Mouse (Mus musculus) embryonic facial prominence, embryonic 10.5 days (tissue): ENCODE results near the gene Zfp146. TPM values are rescaled to one million over a fixed set of nuclear protein-coding genes. Genes with fewer than 3 reads are reported as not detected.

Experiments
- DNase-seq: peaks from one replicate; pipeline ENCODE4 v3.0.0-alpha.2; 2017; ENCODE audit warnings: low spot score
- H3K27ac ChIP-seq: fragments of 300-500 bp; sonication (generic); replicated peaks from 2 replicates; pipeline ENCODE4 v1.5.1; 2016; ENCODE audit warnings: mild to moderate bottlenecking
- H3K27me3 ChIP-seq: fragments of 300-500 bp; sonication (generic); replicated peaks from 2 replicates; pipeline ENCODE4 v1.6.1; 2016; ENCODE audit warnings: low read depth, mild to moderate bottlenecking; ENCODE audit not compliant: poor library complexity, severe bottlenecking
- H3K36me3 ChIP-seq: fragments of 300-500 bp; sonication (generic); replicated peaks from 2 replicates; pipeline ENCODE4 v1.6.1; 2016; ENCODE audit warnings: mild to moderate bottlenecking, moderate library complexity
- H3K4me1 ChIP-seq: fragments of 300-500 bp; sonication (generic); 2 replicates; pipeline ENCODE4 v1.6.1; 2016
- H3K4me3 ChIP-seq: fragments of 300-500 bp; sonication (generic); 2 replicates; pipeline ENCODE4 v1.5.1; 2016; ENCODE audit warnings: mild to moderate bottlenecking, moderate library complexity
- H3K9me3 ChIP-seq: fragments of 300-500 bp; sonication (generic); 2 replicates; pipeline ENCODE4 v1.6.1; 2016; ENCODE audit warnings: mild to moderate bottlenecking
- WGBS: fragments of 180-500 bp; shearing (Covaris S2); methylation state at CpG from one replicate; pipeline ENCODE4 v1.1.7; 2016; 5-methylcytosine and 5-hydroxymethylcytosine counted together
- polyA plus RNA-seq: library from polyadenylated mRNA; unstranded; fragments of >200 nt; fragmentation: Nextera tagmentation; extraction: Ambion mirVana; gene quantifications from 2 replicates; pipeline ENCODE4 v1.2.1, GENCODE M21; 2016

Zfp146 gene
- polyA plus RNA-seq, 1 experiment from 2014 or later = 20.1 TPM

DNA sequence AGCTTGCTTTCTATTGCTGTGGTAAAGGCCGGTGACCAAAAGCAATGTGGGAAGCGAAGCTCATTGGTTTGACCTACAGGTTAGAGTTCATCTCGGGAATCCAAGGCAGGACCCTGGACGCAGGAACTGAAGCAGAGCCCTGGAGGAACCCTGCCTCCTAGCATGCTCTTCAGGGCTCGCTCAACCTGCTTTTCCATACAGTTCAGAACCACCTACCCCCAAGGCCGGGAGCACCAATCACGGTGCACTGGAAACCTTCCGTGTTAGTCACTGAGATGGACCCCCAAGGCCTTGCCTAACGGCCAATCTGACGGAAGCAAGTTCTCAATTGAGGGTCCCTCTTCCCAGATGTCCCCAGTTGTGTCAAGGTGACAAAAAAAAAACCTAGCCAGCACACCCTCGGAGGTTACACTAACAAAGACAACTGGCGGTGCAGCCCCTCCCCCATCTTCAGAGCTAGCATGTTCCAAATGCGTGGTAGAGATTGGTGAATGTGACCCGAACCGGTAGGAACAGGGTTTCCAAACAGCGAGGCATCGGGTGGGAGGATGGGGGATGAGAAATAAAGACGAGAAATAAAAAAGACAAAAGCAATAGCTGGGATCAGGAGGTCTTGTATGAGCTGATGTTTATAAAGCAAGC, 30.1 kb upstream of the Zfp146 start:
- no peaks in the 10 kb centered on the region for H3K9me3 ChIP-seq
- no peak for DNase-seq
- H3K4me3 ChIP-seq = no peak overlapping the region
- WGBS = 81% methylated on average over 18 of the region's 18 CpGs
- no peaks in the 10 kb centered on the region for H3K27me3 ChIP-seq
- peaks cover 21% of the 10 kb centered on the region for H3K4me1 ChIP-seq
- no peaks in the 10 kb centered on the region for H3K36me3 ChIP-seq
- H3K27ac ChIP-seq = no peak overlapping the region

DNA sequence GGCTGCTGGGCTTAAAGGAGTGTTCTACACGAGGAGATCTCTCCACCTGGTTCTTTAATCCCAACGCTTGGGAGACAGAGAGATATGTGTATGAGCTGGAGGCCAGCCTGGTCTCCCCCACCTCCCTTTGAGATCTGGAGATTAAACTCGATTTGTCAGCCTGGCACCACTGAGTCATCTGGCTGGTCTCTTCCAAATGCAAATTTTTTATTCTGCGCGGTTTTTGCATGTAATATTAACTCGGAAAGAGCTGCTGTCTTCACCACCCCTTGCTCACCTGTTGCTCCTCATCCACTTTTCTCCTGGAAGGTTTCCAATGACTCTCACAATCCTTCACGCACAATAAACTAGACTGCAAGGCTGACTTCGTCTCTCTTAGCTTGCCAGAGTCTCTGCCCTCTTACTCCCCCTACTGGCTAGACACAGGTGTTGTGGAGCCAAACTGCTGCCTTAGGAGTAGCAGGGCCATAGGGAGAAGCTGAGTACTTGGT, 29.0 kb upstream of the Zfp146 start, which contains the start of gene Capns1:
Capns1 (minus strand) TSS at position 331 of the 491 bp plus-strand sequence.
- Histone ChIP-seq H3K4me1 (peaks cover 24% of the 10 kb centered on the region), H3K9me3 (no peaks in the 10 kb centered on the region), H3K4me3 (peak within 1 kb of the TSS; percentile 31), H3K27ac (peak within 1 kb of the TSS; percentile 57), H3K27me3 (no peaks in the 10 kb centered on the region), H3K36me3 (no peaks in the 10 kb centered on the region)
- WGBS = 9% methylated on average over 8 of the region's 8 CpGs
- peak; percentile 73 for DNase-seq

GRCm38 (mm10) chr7:30197592-30198129, 28.1 kb upstream of the Zfp146 start:
- WGBS = 61% methylated on average over 5 of the region's 5 CpGs
- H3K4me3 ChIP-seq = peak overlapping the region; percentile 11; the same call in 1 of the 2 replicates
- peaks cover 33% of the 10 kb centered on the region for H3K4me1 ChIP-seq
- peaks cover 2% of the 10 kb centered on the region; the same call in 1 of the 2 replicates for H3K36me3 ChIP-seq
- no peak for DNase-seq
- H3K9me3 ChIP-seq = no peaks in the 10 kb centered on the region
- no peaks in the 10 kb centered on the region for H3K27me3 ChIP-seq
- peak overlapping the region; percentile 57 for H3K27ac ChIP-seq

DNA sequence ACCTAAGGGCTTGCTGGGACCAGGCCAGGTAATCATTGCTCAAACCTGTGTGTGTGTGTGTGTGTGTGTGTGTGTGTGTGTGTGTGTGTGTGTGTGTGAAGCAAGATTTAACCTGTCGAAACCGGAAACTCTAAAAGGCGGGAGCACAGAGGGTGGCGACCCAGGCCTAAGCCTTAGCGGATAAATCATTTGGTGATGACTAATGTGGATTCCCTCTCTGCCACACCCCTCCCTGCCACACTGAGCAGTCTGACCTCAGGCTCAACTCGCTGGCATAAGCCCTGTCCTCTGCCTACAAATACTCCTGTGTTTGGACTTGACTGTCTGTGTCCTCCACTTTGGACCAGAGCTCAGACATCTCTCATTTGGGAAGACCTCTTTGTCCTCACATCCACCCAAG, 26.6 kb upstream of the Zfp146 start:
- no peaks in the 10 kb centered on the region for H3K9me3 ChIP-seq
- H3K27ac ChIP-seq = no peak overlapping the region
- WGBS = 90% methylated on average over 6 of the region's 6 CpGs
- DNase-seq = no peak
- no peak overlapping the region for H3K4me3 ChIP-seq
- peaks cover 17% of the 10 kb centered on the region for H3K36me3 ChIP-seq
- H3K4me1 ChIP-seq = peaks cover 36% of the 10 kb centered on the region
- no peaks in the 10 kb centered on the region for H3K27me3 ChIP-seq

DNA sequence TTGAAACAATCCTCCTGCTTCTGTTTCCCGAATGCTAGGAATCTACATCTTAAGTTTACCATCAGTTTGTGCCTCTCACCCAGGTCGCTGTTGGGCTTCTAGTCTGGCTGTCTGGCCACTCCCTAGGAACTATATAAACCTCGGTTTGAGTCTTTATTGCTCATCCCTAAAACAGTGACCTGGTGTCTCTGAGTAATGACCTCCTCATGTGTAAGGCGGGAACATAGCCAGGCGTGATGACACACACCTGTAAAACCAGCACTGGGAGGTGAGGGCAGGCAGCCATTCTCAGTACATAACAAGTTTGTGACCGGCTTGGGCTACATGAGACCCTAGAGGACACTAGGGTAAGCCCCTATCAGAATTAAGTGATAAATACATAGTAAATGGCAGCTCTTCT, 25.9 kb upstream of the Zfp146 start:
- Histone ChIP-seq H3K4me3 (peak overlapping the region; percentile 71), H3K4me1 (peaks cover 36% of the 10 kb centered on the region), H3K9me3 (no peaks in the 10 kb centered on the region), H3K27ac (peak overlapping the region; percentile 85; the same call in 1 of the 2 replicates), H3K27me3 (no peaks in the 10 kb centered on the region), H3K36me3 (peaks cover 24% of the 10 kb centered on the region)
- DNase-seq = no peak
- 74% methylated on average over 6 of the region's 6 CpGs for WGBS

DNA sequence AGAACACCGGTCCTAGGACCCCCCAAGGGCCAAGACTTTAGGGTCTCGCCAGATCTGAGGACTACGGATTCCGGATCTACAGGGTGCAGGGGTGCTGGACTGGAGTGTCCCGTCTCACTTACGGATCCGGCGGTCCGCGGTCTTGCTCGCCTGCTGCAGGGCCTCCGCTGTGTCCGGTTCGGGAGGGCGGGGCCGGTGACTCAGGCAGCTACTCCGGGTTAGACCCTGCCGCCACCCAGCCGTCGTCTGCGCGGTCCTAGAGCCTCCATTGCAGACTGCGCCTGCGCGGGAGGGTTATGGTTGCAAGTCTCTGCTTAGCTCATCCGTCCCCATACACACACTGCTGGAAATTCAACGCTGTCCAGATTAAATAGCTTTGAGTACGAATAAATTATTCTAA, 25.3 kb upstream of the Zfp146 start:
- under 1% methylated on average over 28 of the region's 28 CpGs for WGBS
- Histone ChIP-seq H3K9me3 (no peaks in the 10 kb centered on the region), H3K27me3 (no peaks in the 10 kb centered on the region), H3K4me3 (peak overlapping the region; percentile 71), H3K4me1 (peaks cover 36% of the 10 kb centered on the region), H3K27ac (peak overlapping the region; percentile 85), H3K36me3 (peaks cover 30% of the 10 kb centered on the region)
- peak; percentile 98 for DNase-seq

DNA sequence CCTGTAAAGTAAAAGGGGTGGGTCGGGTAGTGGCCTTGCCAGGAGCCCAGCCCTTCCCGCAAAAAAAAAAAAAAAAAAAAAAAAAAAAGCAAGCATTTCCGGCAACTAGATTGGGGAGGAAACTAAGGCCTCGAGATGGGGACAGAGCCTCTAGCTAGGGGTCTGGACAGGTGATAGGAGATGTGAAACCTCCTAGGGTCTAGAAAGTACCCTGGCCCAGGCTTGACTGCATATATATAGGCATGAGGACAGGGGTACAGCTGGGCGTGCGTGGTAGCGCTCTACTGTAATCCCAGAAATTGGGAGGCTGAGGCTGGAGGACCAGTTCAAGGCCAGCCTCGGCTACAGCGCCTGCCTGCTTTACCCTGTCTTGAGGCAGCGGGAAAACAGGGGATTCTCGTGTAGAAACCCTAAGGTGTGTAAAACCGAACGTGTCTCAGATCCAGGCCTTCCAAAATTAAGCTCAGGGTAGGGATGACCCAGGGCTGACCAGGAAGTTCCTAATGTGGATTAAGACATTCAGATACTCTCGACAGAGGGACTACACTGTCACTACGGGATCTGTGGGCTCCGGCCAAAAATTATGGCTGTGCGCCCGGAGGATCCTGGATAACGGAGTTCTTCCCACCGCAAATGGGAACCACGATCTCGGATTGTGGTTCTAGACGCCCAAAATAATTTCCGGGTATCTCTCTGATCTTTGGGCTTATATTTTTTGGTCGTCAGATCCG, 24.7 kb upstream of the Zfp146 start:
- Histone ChIP-seq H3K4me1 (peaks cover 33% of the 10 kb centered on the region), H3K4me3 (peak overlapping the region; percentile 71), H3K27ac (peak overlapping the region; percentile 85), H3K36me3 (peaks cover 35% of the 10 kb centered on the region), H3K9me3 (no peaks in the 10 kb centered on the region), H3K27me3 (no peaks in the 10 kb centered on the region)
- peak; percentile 45 for DNase-seq
- under 1% methylated on average over 26 of the region's 26 CpGs for WGBS

GRCm38 (mm10) chr7:30193581-30194100, 24.1 kb upstream of the Zfp146 start:
- peaks cover 33% of the 10 kb centered on the region for H3K4me1 ChIP-seq
- no peaks in the 10 kb centered on the region for H3K9me3 ChIP-seq
- WGBS = under 1% methylated on average over 26 of the region's 26 CpGs
- peak overlapping the region; percentile 85 for H3K27ac ChIP-seq
- H3K27me3 ChIP-seq = no peaks in the 10 kb centered on the region
- peak overlapping the region; percentile 71 for H3K4me3 ChIP-seq
- peak; percentile 87 for DNase-seq
- peaks cover 41% of the 10 kb centered on the region for H3K36me3 ChIP-seq

- peaks cover 47% of the 10 kb centered on the region for H3K36me3 ChIP-seq
- H3K4me1 ChIP-seq = peaks cover 29% of the 10 kb centered on the region
- 15% methylated on average over 9 of the region's 9 CpGs for WGBS
- H3K27me3 ChIP-seq = no peaks in the 10 kb centered on the region
- DNase-seq = peak; percentile 48
- H3K4me3 ChIP-seq = peak overlapping the region; percentile 71
- no peaks in the 10 kb centered on the region for H3K9me3 ChIP-seq
- peak overlapping the region; percentile 85 for H3K27ac ChIP-seq
Observed at GRCm38 (mm10) chr7:30193013-30193412, 23.5 kb upstream of the Zfp146 start.

DNA sequence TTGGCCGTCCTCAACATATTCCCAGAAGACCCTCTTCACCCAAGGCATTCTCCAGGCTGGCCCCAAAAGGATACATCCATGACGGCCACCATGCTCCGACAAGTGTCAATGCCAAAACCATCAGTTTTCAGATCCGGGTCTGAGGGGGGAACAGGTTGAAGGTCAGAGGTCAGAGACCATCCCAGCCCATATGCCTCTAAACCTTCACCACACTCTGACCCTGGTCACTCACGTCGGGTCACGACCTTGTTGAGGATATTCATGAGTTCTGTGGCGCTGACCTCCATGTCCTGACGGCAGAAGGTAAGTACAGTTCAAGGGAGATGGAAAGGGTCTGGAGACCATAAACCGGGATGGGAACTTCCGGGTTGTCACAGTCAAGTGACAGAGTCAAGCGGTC, 22.5 kb upstream of the Zfp146 start:
- 91% methylated on average over 12 of the region's 12 CpGs for WGBS
- peaks cover 22% of the 10 kb centered on the region for H3K4me1 ChIP-seq
- no peaks in the 10 kb centered on the region for H3K9me3 ChIP-seq
- no peak overlapping the region for H3K4me3 ChIP-seq
- no peaks in the 10 kb centered on the region for H3K27me3 ChIP-seq
- H3K27ac ChIP-seq = no peak overlapping the region
- H3K36me3 ChIP-seq = peaks cover 57% of the 10 kb centered on the region
- no peak for DNase-seq

- no peak overlapping the region for H3K27ac ChIP-seq
- H3K36me3 ChIP-seq = peaks cover 81% of the 10 kb centered on the region
Observed at GRCm38 (mm10) chr7:30189116-30189491, 19.6 kb upstream of the Zfp146 start.

DNA sequence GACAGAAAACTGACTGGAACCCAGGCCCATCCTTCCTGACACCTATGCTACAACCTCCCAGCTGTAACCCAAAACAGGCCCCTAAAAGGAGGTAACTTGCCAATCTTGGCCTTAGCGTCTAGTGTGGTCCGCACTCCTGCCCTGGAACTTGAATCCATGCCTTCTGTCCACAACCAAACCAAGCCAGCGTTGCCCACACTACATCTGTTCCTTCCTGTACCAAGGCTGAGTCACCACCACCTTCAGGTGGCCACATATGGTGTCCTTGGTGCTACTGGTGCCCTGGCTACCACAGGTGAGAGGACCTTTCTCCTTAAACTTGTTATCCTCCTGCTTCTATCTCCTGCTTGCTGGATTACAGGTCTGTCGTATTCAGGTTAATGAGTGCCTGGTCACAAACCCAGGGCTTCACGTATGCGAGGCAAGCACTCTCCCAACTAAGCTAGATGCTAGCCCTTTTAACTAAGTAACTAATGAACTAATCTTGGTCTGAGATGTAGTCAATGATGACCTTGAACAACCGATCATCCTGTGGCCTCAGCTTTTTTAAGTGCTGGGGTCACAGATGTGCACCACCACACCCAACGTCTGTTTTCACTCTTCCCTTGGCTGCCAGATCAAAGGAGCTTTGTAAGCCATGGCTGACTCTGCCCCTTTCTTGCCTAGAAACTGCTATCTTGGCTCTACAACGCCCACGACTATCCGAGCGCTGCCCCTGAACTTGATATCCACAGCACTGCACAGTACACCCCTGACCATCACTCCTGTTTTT, 19.0 kb upstream of the Zfp146 start:
- Histone ChIP-seq H3K9me3 (no peaks in the 10 kb centered on the region), H3K4me1 (peaks cover 23% of the 10 kb centered on the region), H3K27me3 (no peaks in the 10 kb centered on the region), H3K36me3 (peaks cover 81% of the 10 kb centered on the region), H3K27ac (no peak overlapping the region), H3K4me3 (no peak overlapping the region)
- DNase-seq = no peak
- WGBS = 83% methylated on average over 12 of the region's 12 CpGs

More at GRCm38 (mm10) chr7:30189116-30189491, 19.6 kb upstream of the Zfp146 start:
- WGBS = 89% methylated on average over 4 of the region's 4 CpGs
- Histone ChIP-seq H3K4me3 (no peak overlapping the region), H3K27me3 (no peaks in the 10 kb centered on the region), H3K9me3 (no peaks in the 10 kb centered on the region), H3K4me1 (peaks cover 20% of the 10 kb centered on the region)
- DNase-seq = no peak
